Mouse (Mus musculus): ENCODE measurements at regions not wholly inside any gene's neighbourhood (a gene's known extent, or its start where the extent isn't known, plus 50 kb on each side); places are given as distances from the start of the nearest gene placed in this dataset.
A peak's percentile ranks its signal among the peaks of the same experiment; 100 is the strongest.
"Not testable (repeated sequence)": the region's sequence is repeated elsewhere in the genome, so short reads cannot be mapped to it uniquely, and the experiment has no call there.

DNA sequence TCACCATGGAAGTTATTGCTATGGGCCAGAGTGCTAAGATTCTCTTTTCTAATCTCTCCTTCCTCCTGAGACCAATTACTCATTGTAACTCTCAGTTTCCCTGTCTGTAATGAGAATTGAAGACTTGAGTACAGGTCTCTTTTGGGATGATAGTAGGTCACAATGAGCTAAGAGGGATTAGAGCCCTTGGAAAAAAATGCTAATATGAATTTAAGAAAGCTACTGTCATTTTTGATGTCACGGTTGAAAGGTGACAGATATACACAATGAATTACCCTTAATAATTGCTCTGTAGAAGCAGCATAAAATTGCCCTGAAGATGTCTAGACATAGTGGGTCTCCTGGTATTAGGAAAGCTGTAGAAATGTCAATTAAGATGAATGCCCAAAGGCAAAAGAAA, 178.2 kb downstream of the Kcna4 start:
- no peak for DNase-seq

DNA sequence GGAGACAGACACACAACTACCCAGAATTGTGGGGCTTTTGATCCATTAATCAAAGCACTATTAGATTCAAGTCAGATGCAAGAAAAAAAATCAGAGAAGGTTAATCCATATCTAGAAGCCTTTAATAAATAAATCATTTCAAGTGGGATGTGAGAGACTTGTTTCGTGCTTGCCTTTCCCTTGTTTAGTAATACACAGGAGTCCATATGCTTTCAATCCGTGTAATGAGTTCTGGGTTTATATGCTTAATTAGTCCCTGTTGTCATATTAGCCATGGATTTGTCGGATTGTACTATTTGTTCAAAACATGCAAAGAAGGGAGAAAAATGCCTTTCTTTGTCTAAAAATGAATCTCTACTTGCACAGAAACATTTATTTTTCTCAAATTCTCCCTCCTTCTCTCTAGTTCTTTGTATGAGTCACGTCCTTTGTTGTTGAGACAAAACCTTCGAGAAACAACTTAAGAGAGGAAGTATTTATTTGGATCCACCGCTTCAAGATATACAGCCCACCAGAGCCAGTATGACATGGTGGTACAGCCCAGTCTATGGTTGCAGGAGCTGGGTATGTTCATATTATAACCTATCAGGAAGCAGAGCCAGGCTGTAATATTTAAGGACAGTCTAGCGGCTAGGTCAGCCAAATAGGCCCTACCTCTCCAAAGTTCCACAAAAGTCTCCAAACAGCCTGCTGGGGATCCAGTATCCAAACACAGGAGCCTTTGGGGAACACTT, 213.4 kb downstream of the Kcna4 start:
- no peak for DNase-seq

DNA sequence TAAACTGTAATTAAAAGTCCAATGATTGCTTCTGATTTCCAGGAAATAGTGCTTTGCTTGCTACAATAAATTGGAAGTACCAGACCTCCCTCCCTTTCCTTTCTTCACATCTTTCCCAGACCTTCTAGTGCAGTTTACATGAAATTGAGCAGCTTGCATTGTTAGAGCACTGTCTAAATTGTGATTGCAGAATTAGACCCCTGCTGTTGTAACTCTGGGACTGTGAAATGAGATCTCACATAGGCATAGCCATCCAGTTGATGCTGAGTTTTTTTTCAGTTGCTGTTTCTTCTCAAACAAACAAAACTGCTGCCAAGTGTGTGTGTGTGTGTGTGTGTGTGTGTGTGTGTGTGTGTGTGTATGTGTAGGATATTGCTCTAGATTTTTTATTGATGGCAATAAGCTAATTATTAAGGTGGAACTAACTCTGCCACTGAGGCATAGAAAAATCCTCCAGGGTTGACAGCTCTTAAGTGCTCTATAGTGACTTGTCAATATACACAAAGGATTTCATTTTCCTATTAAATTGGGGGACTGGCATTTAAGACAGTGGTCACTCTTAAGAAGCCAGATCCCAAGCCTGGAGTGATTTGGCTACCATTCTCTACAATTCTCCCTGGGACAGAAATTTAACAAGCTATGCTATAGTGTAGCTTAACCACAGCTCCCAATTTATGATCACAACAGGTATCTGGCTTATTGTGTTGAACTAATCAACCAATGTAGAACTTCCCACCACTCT, 217.2 kb downstream of the Kcna4 start:
- DNase-seq, result no peak

DNA sequence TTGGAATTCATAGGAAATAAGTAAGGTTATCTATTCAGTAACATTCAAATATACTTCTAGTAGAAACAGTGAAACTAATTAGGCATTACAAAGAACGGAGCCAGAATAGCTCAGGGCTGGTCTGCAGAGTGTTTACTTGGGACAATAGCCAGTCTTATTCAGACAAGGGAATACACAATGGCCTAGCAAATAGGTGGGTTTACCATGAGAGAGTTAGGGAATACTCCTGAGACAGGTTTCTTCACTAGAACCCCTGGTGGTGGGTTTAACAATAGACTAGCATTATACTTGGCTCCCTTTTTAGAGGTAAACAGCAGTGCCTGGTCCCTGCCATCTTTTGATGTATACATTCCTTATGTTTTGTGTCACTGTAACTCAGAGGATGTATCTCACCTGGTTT, 225.0 kb downstream of the Kcna4 start:
- not testable (repeated sequence) for DNase-seq

DNA sequence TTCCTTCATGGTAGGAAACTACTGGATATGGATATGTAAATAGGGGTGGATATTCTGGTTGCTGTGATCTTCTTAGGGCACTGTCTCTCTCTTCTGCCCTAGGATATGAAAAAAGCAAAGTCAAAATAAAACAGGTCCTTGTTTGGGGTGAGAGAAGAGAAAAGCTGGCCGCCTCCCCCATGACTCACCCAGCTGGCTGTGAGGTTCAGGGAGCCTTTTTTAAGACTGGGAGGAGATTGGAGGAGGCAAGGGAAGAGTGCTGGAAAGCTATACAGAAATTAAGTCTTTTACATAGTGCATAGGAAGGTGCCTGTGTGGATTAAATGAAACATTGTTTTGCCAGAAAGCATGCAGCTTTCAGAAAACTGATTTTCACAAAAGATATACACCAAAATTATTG, 227.7 kb downstream of the Kcna4 start:
- peak in 1 of 2 experiments; percentile 0 for DNase-seq

DNA sequence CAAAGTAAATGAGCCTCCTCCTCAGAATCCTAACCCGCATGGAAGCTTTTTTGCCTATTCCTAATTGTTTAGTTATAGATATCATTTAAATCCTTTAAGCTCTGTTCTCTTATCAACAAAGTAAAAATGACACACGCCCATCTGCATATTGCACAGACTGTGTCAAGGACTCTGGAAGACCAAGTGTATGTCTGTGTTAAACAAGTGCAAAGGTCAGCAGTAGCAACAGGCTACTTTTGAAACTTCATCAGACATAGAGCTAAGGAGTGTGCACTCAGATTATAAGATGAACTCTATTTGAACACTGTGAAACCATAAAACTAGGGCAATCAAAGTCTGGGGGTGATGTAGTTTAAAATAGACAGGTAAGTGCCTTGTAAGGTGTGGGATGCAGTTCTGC, 228.3 kb downstream of the Kcna4 start:
- DNase-seq, result no peak

DNA sequence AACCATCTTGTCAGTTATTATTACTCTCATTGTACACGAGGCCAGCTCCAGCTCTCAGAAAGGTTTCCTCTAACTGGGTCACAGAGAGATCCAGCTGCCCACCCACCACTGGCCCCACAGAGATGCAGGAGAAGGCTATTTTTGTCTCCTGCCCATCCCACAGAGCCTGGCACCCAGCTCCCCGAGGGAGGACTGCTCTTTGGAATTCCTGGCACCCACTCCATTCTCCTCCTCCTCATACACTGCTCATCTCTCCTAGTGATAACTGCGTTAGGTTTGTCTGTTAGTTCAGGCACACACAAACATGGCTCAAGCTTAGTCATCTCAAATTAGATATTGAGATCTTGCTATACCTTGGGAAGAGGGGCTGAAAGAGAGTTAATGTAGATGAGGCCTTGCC, 228.9 kb downstream of the Kcna4 start:
- peak; percentile 2 to 12 for DNase-seq

DNA sequence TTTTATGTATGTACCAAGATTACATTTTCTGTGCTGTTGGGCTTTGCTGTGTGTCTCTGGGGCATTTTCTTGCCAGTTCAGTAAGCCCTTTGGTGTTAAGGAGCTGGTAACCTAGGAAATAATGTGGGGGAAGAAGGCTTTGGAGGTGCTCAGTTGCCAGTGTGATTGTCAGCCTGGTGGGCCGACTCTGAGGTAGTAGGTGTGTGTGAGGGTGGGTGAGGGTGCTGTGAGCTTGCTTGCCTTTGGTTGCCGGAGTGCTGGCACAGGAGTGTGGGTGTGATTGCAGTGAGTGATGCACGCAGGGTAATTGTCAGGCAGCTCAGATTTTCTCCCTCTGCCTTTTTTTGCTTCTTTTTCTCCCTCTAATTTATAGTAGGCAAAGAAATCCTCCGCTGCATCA, 229.3 kb downstream of the Kcna4 start:
- peak in 1 of 2 experiments; percentile 0 for DNase-seq

DNA sequence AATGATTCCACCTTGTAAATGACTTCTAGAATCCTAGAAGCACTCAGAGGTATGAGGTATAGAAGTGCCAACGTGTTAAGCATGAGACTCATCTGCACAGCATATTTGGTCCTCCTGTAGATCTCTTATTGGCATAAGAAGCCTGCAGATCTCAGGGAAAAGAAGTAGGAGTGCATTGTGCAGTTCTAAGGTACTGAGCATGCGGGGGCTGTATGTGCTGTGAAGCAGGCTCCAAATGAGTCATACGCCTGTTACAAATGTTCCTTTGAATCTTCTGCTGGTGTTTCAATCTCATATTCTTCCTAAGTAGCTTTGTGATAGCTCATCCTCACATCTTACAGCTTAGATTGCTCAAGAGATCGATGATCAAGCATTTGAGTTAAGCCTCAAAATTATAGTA, 252.7 kb downstream of the Kcna4 start:
- no peak for DNase-seq

DNA sequence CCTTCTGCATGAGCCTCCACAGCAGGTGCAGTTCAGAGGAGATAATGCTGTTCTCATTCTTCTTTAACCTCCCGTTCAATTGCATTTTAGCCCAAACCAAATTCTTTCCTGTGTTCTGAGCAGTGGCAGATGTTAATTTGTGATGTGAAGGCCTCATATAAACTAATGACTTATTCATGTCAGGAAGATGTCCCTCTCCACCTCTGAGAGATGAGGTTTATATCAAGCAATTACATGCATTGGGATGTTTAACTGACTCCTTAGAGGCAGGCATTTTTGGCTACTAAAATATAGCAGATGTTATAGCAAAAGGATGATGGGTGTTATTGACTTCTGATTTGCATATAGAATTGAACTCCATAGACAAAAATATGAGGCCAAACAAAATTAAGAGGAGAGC, 262.1 kb downstream of the Kcna4 start:
- no peak for DNase-seq

DNA sequence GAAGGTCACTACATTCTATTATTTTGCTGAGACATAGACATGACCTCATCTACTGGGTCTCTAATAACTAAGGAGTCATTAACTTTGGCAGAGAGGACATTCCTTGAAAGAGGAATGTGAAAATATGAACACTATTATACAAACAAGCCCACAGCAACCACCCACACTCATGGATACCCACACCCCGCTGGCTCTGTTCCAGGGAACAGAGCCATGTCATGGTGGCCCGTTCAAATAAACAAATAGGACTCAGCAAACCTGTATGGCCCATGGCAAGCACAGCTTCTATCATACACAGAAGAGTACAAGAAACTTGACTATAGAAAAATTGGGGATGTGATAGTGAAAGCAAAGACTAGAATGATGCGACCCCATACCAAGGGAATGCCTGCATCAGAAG, 265.8 kb downstream of the Kcna4 start:
- DNase-seq, result no peak

DNA sequence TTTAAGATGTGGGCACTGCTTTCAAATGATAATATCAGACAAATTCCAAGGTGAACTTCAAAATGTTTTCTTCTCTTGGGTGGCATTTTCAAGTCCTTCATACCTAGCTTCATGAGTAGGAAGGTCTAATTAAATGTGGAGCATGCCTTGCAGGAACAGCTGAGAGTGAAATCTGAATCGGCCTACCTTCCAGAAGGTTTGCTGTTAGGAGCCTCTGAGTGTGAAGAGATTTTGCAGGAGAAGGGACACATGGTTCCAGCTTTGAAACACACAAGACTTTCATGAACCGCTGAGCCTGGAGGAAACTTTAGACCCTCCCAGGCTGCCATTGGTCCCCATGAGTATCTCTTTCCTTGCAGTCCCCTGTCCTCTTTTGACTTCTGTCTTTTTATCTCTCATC, 279.2 kb downstream of the Kcna4 start:
- DNase-seq, result no peak

DNA sequence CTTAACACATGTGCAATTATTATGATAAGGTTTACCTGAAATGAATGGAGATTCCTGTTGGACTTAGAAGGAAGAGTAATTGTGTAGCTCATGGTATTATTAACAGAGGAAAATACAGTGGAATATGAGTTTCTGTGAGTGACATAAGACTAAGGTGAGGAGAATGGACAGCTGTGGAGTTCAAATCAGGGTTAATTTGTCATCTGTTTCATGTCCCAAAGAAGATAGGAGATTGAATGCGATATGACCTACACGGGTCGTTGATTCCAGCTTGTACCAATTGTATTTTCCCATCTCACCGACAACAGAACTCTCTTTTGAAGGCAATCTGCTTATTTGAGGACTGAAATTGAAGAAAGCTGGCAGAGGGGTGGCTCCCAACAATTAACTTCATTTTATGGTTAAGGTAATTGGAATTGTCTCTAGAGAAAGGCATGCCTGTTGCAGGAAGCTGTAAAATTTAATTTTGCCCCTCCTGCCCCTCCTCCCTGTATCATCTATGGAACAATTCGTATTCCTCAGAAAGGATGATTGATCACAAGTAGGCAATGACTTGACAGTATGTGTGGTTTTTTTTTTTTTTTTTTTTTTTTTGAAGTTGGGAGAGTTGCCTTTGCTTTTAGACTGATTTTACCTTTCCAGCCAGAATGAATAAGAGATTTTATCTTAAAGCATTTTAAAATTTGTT, 319.6 kb downstream of the Kcna4 start:
- DNase-seq, result no peak

DNA sequence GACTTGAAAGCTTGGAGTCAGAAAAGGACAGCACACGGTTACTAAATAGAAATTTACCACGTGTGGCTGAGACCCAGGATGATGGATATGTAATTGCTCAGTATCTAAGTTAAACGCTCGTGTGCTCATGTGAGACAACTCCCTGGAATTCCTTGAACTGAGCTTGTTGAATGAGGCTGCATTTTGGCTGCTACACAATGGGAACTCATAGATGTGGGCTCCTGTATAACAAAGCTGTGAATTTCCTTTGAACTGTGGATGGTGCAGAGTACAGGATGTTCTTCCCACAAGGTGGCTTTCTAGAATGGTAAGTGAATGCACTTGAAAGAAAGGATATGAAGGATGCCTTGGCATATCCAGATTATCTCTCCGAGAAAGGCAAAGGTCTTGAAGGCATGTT, 321.4 kb downstream of the Kcna4 start:
- no peak for DNase-seq

DNA sequence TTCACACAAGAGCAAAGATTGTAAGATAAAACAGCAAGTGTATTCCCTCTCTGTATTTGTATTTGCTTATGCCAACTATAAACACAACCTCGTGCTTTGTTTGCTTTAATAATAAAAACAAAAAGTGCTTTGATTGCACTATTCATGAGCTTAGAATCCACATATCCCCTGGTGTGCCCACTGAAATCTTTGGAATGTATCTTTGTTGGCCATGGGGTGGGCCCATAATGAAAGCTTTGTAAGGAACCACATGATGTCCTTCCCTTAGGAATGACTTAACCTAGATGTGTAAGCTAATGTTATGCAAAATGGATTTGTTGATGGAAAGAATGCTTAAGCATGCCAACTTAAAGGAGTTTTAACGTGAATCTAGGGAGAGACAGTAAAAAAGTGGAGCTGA, 321.8 kb downstream of the Kcna4 start:
- DNase-seq, result no peak

DNA sequence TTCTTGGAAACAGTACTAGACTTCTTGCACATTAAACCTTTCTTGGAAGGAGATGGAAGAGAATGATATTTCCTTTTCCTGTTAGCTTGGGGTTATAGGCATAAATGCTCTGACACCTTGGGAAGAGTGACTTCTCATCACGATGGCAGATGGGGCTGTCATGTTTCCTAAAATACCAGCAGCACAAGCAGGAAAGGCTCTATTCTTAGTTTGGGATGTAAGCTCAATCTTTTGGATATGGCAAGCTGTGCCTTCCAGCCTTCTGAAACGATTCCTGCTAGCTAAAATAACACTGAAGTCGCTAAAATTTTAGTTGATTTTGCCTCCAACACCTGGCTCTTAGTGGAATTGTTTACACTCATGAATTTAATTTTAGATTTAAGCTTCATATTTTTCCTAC, 324.3 kb downstream of the Kcna4 start:
- no peak for DNase-seq

DNA sequence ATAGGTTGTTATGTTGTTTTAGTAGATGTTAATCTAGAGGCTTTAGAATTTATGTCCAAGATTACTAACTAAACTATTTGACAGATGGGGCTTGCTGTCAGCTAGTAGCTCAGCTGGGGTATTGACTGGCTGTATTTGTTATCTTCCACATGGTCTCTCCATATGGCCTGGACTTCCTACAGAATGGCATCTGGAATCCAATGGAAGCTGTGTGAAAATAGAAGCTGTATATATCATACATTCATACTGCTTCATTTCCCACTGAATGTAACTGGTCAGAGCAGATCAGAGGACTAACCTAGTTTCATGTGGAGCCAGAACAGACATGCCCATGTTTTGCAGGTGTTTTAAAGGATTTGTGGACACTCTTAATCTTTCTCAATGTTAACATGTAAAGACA, 337.0 kb downstream of the Kcna4 start:
- no peak for DNase-seq

DNA sequence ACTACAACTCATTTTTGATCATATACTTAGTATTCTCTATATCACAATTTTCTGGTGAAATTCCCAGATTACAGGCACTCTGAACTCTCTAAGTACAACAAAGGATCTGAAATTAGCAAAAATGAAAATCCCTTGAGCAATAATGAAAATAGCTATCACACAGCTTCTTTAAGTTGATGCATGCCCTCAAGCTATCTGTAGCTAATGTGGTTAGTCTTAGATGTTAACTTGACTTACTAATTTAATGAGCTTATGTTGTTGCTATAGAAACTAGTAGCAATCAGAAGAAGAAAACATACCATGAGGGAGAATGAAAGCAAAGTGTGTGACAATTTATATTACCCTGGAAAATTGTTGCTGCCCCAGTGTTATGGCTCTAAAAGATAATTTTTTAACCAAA, 368.7 kb downstream of the Kcna4 start:
- no peak for DNase-seq
